Mouse (Mus musculus) forebrain, embryonic 13.5 days (tissue): Measurements from ENCODE around the gene Ints4. TPM values are rescaled to one million over a fixed set of nuclear protein-coding genes. Genes with fewer than 3 reads are reported as not detected.

Experiments used
- ATAC-seq: fragments of 200-750 bp; cut with Nextera tagmentation; 2 replicates; pipeline ENCODE4 v1.8.0; 2017
- H3K27ac ChIP-seq: fragments of 300-500 bp; sonication (generic); 2 replicates; pipeline ENCODE4 v1.5.1; 2015; ENCODE audit warnings: inconsistent platforms, mild to moderate bottlenecking, moderate library complexity
- H3K27me3 ChIP-seq: fragments of 300-500 bp; sonication (generic); 2 replicates; pipeline ENCODE4 v1.6.1; 2015; ENCODE audit warnings: mild to moderate bottlenecking, inconsistent platforms
- H3K36me3 ChIP-seq: fragments of 300-500 bp; sonication (generic); 2 replicates; pipeline ENCODE4 v1.6.1; 2015; ENCODE audit warnings: mild to moderate bottlenecking, inconsistent platforms; ENCODE audit not compliant: poor library complexity, severe bottlenecking
- H3K4me1 ChIP-seq: fragments of 300-500 bp; sonication (generic); 2 replicates; pipeline ENCODE4 v1.6.1; 2015; ENCODE audit warnings: inconsistent platforms
- H3K4me2 ChIP-seq: fragments of 300-500 bp; sonication (generic); 2 replicates; pipeline ENCODE4 v1.6.1; 2015; ENCODE audit warnings: inconsistent platforms, mild to moderate bottlenecking, moderate library complexity
- H3K4me3 ChIP-seq: fragments of 300-500 bp; sonication (generic); 2 replicates; pipeline ENCODE4 v1.5.1; 2015; ENCODE audit warnings: mild to moderate bottlenecking, inconsistent platforms
- H3K9ac ChIP-seq: fragments of 300-500 bp; sonication (generic); 2 replicates; pipeline ENCODE4 v1.6.1; 2015; ENCODE audit warnings: mild to moderate bottlenecking, inconsistent platforms
- H3K9me3 ChIP-seq: fragments of 300-500 bp; sonication (generic); replicated peaks from 2 replicates; pipeline ENCODE4 v1.6.1; 2016; ENCODE audit warnings: inconsistent platforms
- WGBS: fragments of 180-500 bp; shearing (Covaris S2); methylation state at CpG from one replicate; pipeline ENCODE4 v1.1.7; 2015; 5-methylcytosine and 5-hydroxymethylcytosine counted together
- polyA plus RNA-seq: library from polyadenylated mRNA; unstranded; fragments of >200 nt; fragmentation: Nextera tagmentation; extraction: Ambion mirVana; gene quantifications from 2 replicates; pipeline ENCODE4 v1.2.1, GENCODE M21; 2015

Gene Ints4
- polyA plus RNA-seq, 1 experiment from 2014 or later = 53.5 TPM

- 71% methylated on average over 3 of the region's 3 CpGs for WGBS
- H3K9me3 ChIP-seq = no peaks in the 10 kb centered on the region
These were observed 1.4 kb upstream of the Ints4 start for GRCm38 (mm10) chr7:97479349-97479748.

GRCm38 (mm10) chr7:97480290-97480689, 466 bp upstream of the Ints4 start:
- WGBS = 28% methylated on average over 3 of the region's 3 CpGs
- no peaks in the 10 kb centered on the region for H3K9me3 ChIP-seq
- ATAC-seq = peak; percentile 6

More at GRCm38 (mm10) chr7:97479349-97479748, 1.4 kb upstream of the Ints4 start:
- Histone ChIP-seq H3K4me3 (no peak overlapping the region), H3K36me3 (no peaks in the 10 kb centered on the region), H3K27me3 (no peaks in the 10 kb centered on the region), H3K9ac (no peak overlapping the region), H3K4me1 (peaks cover 28% of the 10 kb centered on the region), H3K4me2 (no peak overlapping the region), H3K27ac (no peak overlapping the region)
- no peak for ATAC-seq

GRCm38 (mm10) chr7:97483378-97483777, 2.6 kb downstream of the Ints4 start:
- Histone ChIP-seq H3K9me3 (no peaks in the 10 kb centered on the region), H3K36me3 (peaks cover 38% of the 10 kb centered on the region), H3K4me1 (peaks cover 28% of the 10 kb centered on the region), H3K27ac (no peak overlapping the region), H3K9ac (no peak overlapping the region), H3K27me3 (no peaks in the 10 kb centered on the region), H3K4me3 (no peak overlapping the region), H3K4me2 (no peak overlapping the region)
- 80% methylated on average over 2 of the region's 2 CpGs for WGBS
- no peak for ATAC-seq

More at GRCm38 (mm10) chr7:97480290-97480689, 466 bp upstream of the Ints4 start:
- H3K4me3 ChIP-seq = peak overlapping the region; percentile 67
- no peak overlapping the region for H3K27ac ChIP-seq
- H3K9ac ChIP-seq = no peak overlapping the region
- H3K27me3 ChIP-seq = no peaks in the 10 kb centered on the region
- peak overlapping the region; percentile 46 for H3K4me2 ChIP-seq
- peaks cover 28% of the 10 kb centered on the region for H3K4me1 ChIP-seq
- peaks cover 7% of the 10 kb centered on the region for H3K36me3 ChIP-seq

- Histone ChIP-seq H3K27me3 (no peaks in the 10 kb centered on the region), H3K9ac (no peak overlapping the region), H3K4me1 (no peaks in the 10 kb centered on the region), H3K9me3 (no peaks in the 10 kb centered on the region; the same call in 1 of the 2 replicates), H3K4me2 (no peak overlapping the region), H3K36me3 (peaks cover 75% of the 10 kb centered on the region), H3K27ac (no peak overlapping the region), H3K4me3 (no peak overlapping the region)
- no peak for ATAC-seq
- 84% methylated on average over 3 of the region's 3 CpGs for WGBS
These were observed 10.4 kb downstream of the Ints4 start for GRCm38 (mm10) chr7:97491157-97491556.

- no peak overlapping the region for H3K4me2 ChIP-seq
- no peaks in the 10 kb centered on the region for H3K27me3 ChIP-seq
- no peaks in the 10 kb centered on the region for H3K4me1 ChIP-seq
- 91% methylated on average over 4 of the region's 4 CpGs for WGBS
- no peak for ATAC-seq
- H3K27ac ChIP-seq = no peak overlapping the region
- no peak overlapping the region for H3K9ac ChIP-seq
- H3K9me3 ChIP-seq = no peaks in the 10 kb centered on the region; the same call in 1 of the 2 replicates
- H3K36me3 ChIP-seq = peaks cover 63% of the 10 kb centered on the region
- H3K4me3 ChIP-seq = no peak overlapping the region
These were observed 11.7 kb downstream of the Ints4 start for GRCm38 (mm10) chr7:97492420-97492819.

GRCm38 (mm10) chr7:97495052-97495451, 14.3 kb downstream of the Ints4 start:
- no peak overlapping the region for H3K4me2 ChIP-seq
- H3K9ac ChIP-seq = no peak overlapping the region
- no peak for ATAC-seq
- peaks cover 54% of the 10 kb centered on the region for H3K36me3 ChIP-seq
- no peak overlapping the region for H3K4me3 ChIP-seq
- H3K4me1 ChIP-seq = no peaks in the 10 kb centered on the region
- H3K27me3 ChIP-seq = no peaks in the 10 kb centered on the region
- no peak overlapping the region for H3K27ac ChIP-seq
- no peaks in the 10 kb centered on the region; the same call in 1 of the 2 replicates for H3K9me3 ChIP-seq

GRCm38 (mm10) chr7:97500555-97501209, 19.9 kb downstream of the Ints4 start:
- Histone ChIP-seq H3K36me3 (peaks cover 45% of the 10 kb centered on the region), H3K4me2 (no peak overlapping the region), H3K9ac (no peak overlapping the region), H3K27ac (no peak overlapping the region; the same call in 1 of the 2 replicates), H3K27me3 (no peaks in the 10 kb centered on the region), H3K4me1 (no peaks in the 10 kb centered on the region; the same call in 1 of the 2 replicates), H3K9me3 (no peaks in the 10 kb centered on the region; the same call in 1 of the 2 replicates), H3K4me3 (no peak overlapping the region)
- WGBS = 71% methylated on average over 5 of the region's 5 CpGs
- 0 out of 2 replicates have a peak, but pooled peaks have one; percentile 51 for ATAC-seq

- H3K4me3 ChIP-seq = no peak overlapping the region
- no peak overlapping the region; the same call in 1 of the 2 replicates for H3K27ac ChIP-seq
- H3K4me2 ChIP-seq = no peak overlapping the region
- WGBS = 52% methylated on average over 1 of the region's 1 CpGs
- no peak overlapping the region for H3K9ac ChIP-seq
- H3K36me3 ChIP-seq = peaks cover 86% of the 10 kb centered on the region
- peaks cover 4% of the 10 kb centered on the region; the same call in 1 of the 2 replicates for H3K4me1 ChIP-seq
- no peak for ATAC-seq
- no peaks in the 10 kb centered on the region for H3K27me3 ChIP-seq
- H3K9me3 ChIP-seq = no peaks in the 10 kb centered on the region
These were observed 34.0 kb downstream of the Ints4 start for GRCm38 (mm10) chr7:97514786-97515185.

- no peaks in the 10 kb centered on the region for H3K9me3 ChIP-seq
- peak; percentile 80 for ATAC-seq
- peak overlapping the region; percentile 57; the same call in 1 of the 2 replicates for H3K27ac ChIP-seq
- H3K9ac ChIP-seq = no peak overlapping the region
- peaks cover 15% of the 10 kb centered on the region for H3K4me1 ChIP-seq
- H3K27me3 ChIP-seq = no peaks in the 10 kb centered on the region
- H3K36me3 ChIP-seq = peaks cover 65% of the 10 kb centered on the region
- WGBS = 46% methylated on average over 2 of the region's 2 CpGs
- no peak overlapping the region for H3K4me2 ChIP-seq
- H3K4me3 ChIP-seq = no peak overlapping the region
These were observed 39.2 kb downstream of the Ints4 start for GRCm38 (mm10) chr7:97519935-97520334.

GRCm38 (mm10) chr7:97535531-97535930, 54.8 kb downstream of the Ints4 start:
- Histone ChIP-seq H3K9ac (no peak overlapping the region), H3K4me2 (no peak overlapping the region), H3K4me3 (no peak overlapping the region), H3K9me3 (no peaks in the 10 kb centered on the region), H3K27me3 (no peaks in the 10 kb centered on the region), H3K4me1 (no peaks in the 10 kb centered on the region), H3K27ac (no peak overlapping the region), H3K36me3 (peaks cover 94% of the 10 kb centered on the region)
- WGBS = 86% methylated on average over 5 of the region's 5 CpGs
- ATAC-seq = no peak

- Histone ChIP-seq H3K4me2 (no peak overlapping the region), H3K4me3 (no peak overlapping the region), H3K27me3 (no peaks in the 10 kb centered on the region), H3K9me3 (no peaks in the 10 kb centered on the region), H3K9ac (no peak overlapping the region), H3K4me1 (no peaks in the 10 kb centered on the region), H3K36me3 (peaks cover 94% of the 10 kb centered on the region), H3K27ac (no peak overlapping the region)
- 92% methylated on average over 5 of the region's 5 CpGs for WGBS
- no peak for ATAC-seq
These were observed 55.8 kb downstream of the Ints4 start for GRCm38 (mm10) chr7:97536571-97536970.

GRCm38 (mm10) chr7:97546462-97546861, 65.7 kb downstream of the Ints4 start:
- Histone ChIP-seq H3K27ac (no peak overlapping the region), H3K4me2 (no peak overlapping the region), H3K9me3 (no peaks in the 10 kb centered on the region), H3K36me3 (peaks cover 24% of the 10 kb centered on the region), H3K4me3 (no peak overlapping the region), H3K27me3 (no peaks in the 10 kb centered on the region), H3K4me1 (no peaks in the 10 kb centered on the region), H3K9ac (no peak overlapping the region)
- ATAC-seq = no peak
- WGBS = 97% methylated on average over 2 of the region's 2 CpGs

- Histone ChIP-seq H3K9ac (no peak overlapping the region), H3K27me3 (no peaks in the 10 kb centered on the region), H3K4me2 (no peak overlapping the region), H3K27ac (no peak overlapping the region), H3K36me3 (no peaks in the 10 kb centered on the region; the same call in 1 of the 2 replicates), H3K4me3 (no peak overlapping the region), H3K4me1 (no peaks in the 10 kb centered on the region), H3K9me3 (no peaks in the 10 kb centered on the region)
- 94% methylated on average over 10 of the region's 10 CpGs for WGBS
- no peak for ATAC-seq
These were observed 68.5 kb downstream of the Ints4 start for GRCm38 (mm10) chr7:97549301-97549700.
